Mouse (Mus musculus): ENCODE results near the gene Umad1.

DNA sequence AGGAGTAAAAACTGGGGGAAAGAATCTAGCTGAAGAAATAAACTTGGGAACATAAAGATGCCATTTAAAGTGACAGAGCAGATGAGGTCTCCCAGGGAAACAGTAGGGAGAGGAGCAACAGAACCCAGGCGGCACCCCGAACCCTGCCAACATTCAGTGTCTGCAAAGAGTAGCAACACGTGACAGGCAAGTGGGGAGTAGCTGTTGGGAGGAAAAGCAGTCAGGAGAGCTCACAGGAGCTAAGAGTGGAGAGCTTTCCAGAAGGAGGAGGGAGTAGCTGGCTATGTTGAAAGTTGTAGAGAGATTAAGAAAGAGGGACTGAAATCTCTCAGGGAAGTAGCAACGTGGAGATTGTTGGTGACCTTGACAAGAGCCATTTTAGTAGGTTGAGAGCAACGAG is 214.4 kb downstream of the Umad1 start:
- TF ChIP-seq CTCF (IDR thresholded peaks at IDR 0.05; ENCODE audit: borderline replicate concordance, extremely low read depth, insufficient read depth, insufficient read length) = no peak
- no peak for TF ChIP-seq POLR2A (IDR thresholded peaks at IDR 0.05; ENCODE audit: borderline replicate concordance, extremely low read depth, insufficient read depth, insufficient read length, poor library complexity, severe bottlenecking)

All from brain, embryonic 14.5 days (tissue).